Mouse (Mus musculus) limb, embryonic 11.5 days (tissue): Measurements from ENCODE around the gene Copa. TPM values are rescaled to one million over a fixed set of nuclear protein-coding genes. Genes with fewer than 3 reads are reported as not detected.
A peak's percentile ranks its signal among the peaks of the same experiment; 100 is the strongest.

ENCODE experiments used
- ATAC-seq: fragments of 200-750 bp; cut with Nextera tagmentation; 2 replicates; pipeline ENCODE4 v1.8.0; 2017; ENCODE audit warnings: low read depth; ENCODE audit not compliant: insufficient number of reproducible peaks, low FRiP score, low TSS enrichment
- DNase-seq: peaks from one replicate; pipeline ENCODE4 v3.0.0-alpha.2; 2015; ENCODE audit warnings: low spot score
- H3K27ac ChIP-seq: fragments of 300-500 bp; sonication (generic); replicated peaks from 2 replicates; pipeline ENCODE4 v1.5.1; 2014; ENCODE audit warnings: low read depth, mild to moderate bottlenecking, low read length
- H3K27me3 ChIP-seq: fragments of 300-500 bp; sonication (generic); 2 replicates; pipeline ENCODE4 v1.6.1; 2014; ENCODE audit warnings: mild to moderate bottlenecking, low read length, mixed read lengths; ENCODE audit not compliant: control insufficient read depth, insufficient read depth
- H3K36me3 ChIP-seq: fragments of 300-500 bp; sonication (generic); 2 replicates; pipeline ENCODE4 v1.6.1; 2014; ENCODE audit warnings: mild to moderate bottlenecking, low read length, moderate library complexity, mixed read lengths; ENCODE audit not compliant: control insufficient read depth, insufficient read depth
- H3K4me1 ChIP-seq: fragments of 300-500 bp; sonication (generic); 2 replicates; pipeline ENCODE4 v1.6.1; 2014; ENCODE audit warnings: low read length, mixed read lengths; ENCODE audit not compliant: control insufficient read depth, insufficient read depth
- H3K4me2 ChIP-seq: fragments of 300-500 bp; sonication (generic); 2 replicates; pipeline ENCODE4 v1.6.1; 2014; ENCODE audit warnings: low read depth, mild to moderate bottlenecking, moderate library complexity; ENCODE audit not compliant: severe bottlenecking
- H3K4me3 ChIP-seq: fragments of 300-500 bp; sonication (generic); 2 replicates; pipeline ENCODE4 v1.5.1; 2014; ENCODE audit warnings: low read depth, low read length
- H3K9ac ChIP-seq: fragments of 300-500 bp; sonication (generic); 2 replicates; pipeline ENCODE4 v1.6.1; 2014; ENCODE audit warnings: mild to moderate bottlenecking, low read length
- H3K9me3 ChIP-seq: fragments of 300-500 bp; sonication (generic); 2 replicates; pipeline ENCODE4 v1.6.1; 2016; ENCODE audit warnings: low read length; ENCODE audit not compliant: control insufficient read depth
- WGBS: fragments of 180-500 bp; shearing (Covaris S2); extraction: QIAGEN DNeasy Blood & Tissue Kit; methylation state at CpG from one replicate; pipeline ENCODE4 v1.1.7; 2014; 5-methylcytosine and 5-hydroxymethylcytosine counted together
- polyA plus RNA-seq: library from polyadenylated mRNA; unstranded; fragments of >200 nt; fragmentation: Nextera tagmentation; extraction: Ambion mirVana; gene quantifications from 2 replicates; pipeline ENCODE4 v1.2.1, GENCODE M21; 2014

Copa gene
- polyA plus RNA-seq, 1 experiment from 2014 or later = 173 TPM

GRCm38 (mm10) chr1:172099325-172100033, 17.1 kb downstream of the Copa start:
- no peaks in the 10 kb centered on the region for H3K4me1 ChIP-seq

GRCm38 (mm10) chr1:172103619-172104018, 21.3 kb downstream of the Copa start:
- Histone ChIP-seq H3K27me3 (no peaks in the 10 kb centered on the region), H3K9ac (no peak overlapping the region), H3K9me3 (no peaks in the 10 kb centered on the region), H3K36me3 (peaks cover 37% of the 10 kb centered on the region), H3K27ac (no peak overlapping the region), H3K4me2 (no peak overlapping the region), H3K4me3 (no peak overlapping the region), H3K4me1 (no peaks in the 10 kb centered on the region)
- DNase-seq (no peak), ATAC-seq (no peak)
- WGBS = 92% methylated on average over 4 of the region's 4 CpGs

More at GRCm38 (mm10) chr1:172099325-172100033, 17.1 kb downstream of the Copa start:
- ATAC-seq = no peak
- Histone ChIP-seq H3K27ac (no peak overlapping the region), H3K9me3 (no peaks in the 10 kb centered on the region), H3K36me3 (peaks cover 25% of the 10 kb centered on the region), H3K4me2 (no peak overlapping the region), H3K9ac (no peak overlapping the region), H3K27me3 (no peaks in the 10 kb centered on the region), H3K4me3 (no peak overlapping the region)
- 92% methylated on average over 6 of the region's 6 CpGs for WGBS
- no peak for DNase-seq

GRCm38 (mm10) chr1:172105101-172105500, 22.8 kb downstream of the Copa start:
- Histone ChIP-seq H3K27ac (no peak overlapping the region), H3K36me3 (peaks cover 38% of the 10 kb centered on the region), H3K4me1 (no peaks in the 10 kb centered on the region), H3K27me3 (no peaks in the 10 kb centered on the region), H3K4me3 (no peak overlapping the region), H3K9me3 (no peaks in the 10 kb centered on the region), H3K9ac (no peak overlapping the region), H3K4me2 (no peak overlapping the region)
- WGBS = 67% methylated on average over 11 of the region's 11 CpGs
- DNase-seq = no peak
- ATAC-seq = no peak

GRCm38 (mm10) chr1:172107777-172108477, 25.6 kb downstream of the Copa start:
- WGBS = 82% methylated on average over 10 of the region's 10 CpGs
- Histone ChIP-seq H3K4me2 (no peak overlapping the region), H3K36me3 (peaks cover 33% of the 10 kb centered on the region), H3K27ac (no peak overlapping the region), H3K27me3 (no peaks in the 10 kb centered on the region), H3K4me1 (no peaks in the 10 kb centered on the region), H3K9me3 (no peaks in the 10 kb centered on the region), H3K4me3 (no peak overlapping the region), H3K9ac (no peak overlapping the region)
- ATAC-seq (no peak), DNase-seq (no peak)

GRCm38 (mm10) chr1:172116948-172117347, 34.6 kb downstream of the Copa start:
- Histone ChIP-seq H3K4me2 (no peak overlapping the region), H3K36me3 (peaks cover 49% of the 10 kb centered on the region), H3K9me3 (no peaks in the 10 kb centered on the region), H3K4me3 (no peak overlapping the region), H3K27ac (no peak overlapping the region), H3K9ac (no peak overlapping the region), H3K27me3 (no peaks in the 10 kb centered on the region), H3K4me1 (no peaks in the 10 kb centered on the region)
- ATAC-seq (no peak), DNase-seq (no peak)
- WGBS = 94% methylated on average over 5 of the region's 5 CpGs

- no peak overlapping the region for H3K4me2 ChIP-seq
- peaks cover 49% of the 10 kb centered on the region for H3K36me3 ChIP-seq
- H3K9me3 ChIP-seq = no peaks in the 10 kb centered on the region
- H3K4me1 ChIP-seq = no peaks in the 10 kb centered on the region
- H3K27me3 ChIP-seq = no peaks in the 10 kb centered on the region
- 83% methylated on average over 6 of the region's 6 CpGs for WGBS
- ATAC-seq = no peak
- H3K4me3 ChIP-seq = no peak overlapping the region
- no peak for DNase-seq
- H3K27ac ChIP-seq = no peak overlapping the region
- H3K9ac ChIP-seq = no peak overlapping the region
Measured at GRCm38 (mm10) chr1:172119100-172119499, 36.8 kb downstream of the Copa start.

- H3K27ac ChIP-seq = no peak overlapping the region
- no peaks in the 10 kb centered on the region for H3K4me1 ChIP-seq
- H3K27me3 ChIP-seq = no peaks in the 10 kb centered on the region
- WGBS = 57% methylated on average over 3 of the region's 3 CpGs
- DNase-seq = peak; percentile 54
- H3K4me2 ChIP-seq = no peak overlapping the region
- no peak overlapping the region for H3K4me3 ChIP-seq
- H3K9ac ChIP-seq = no peak overlapping the region
- no peaks in the 10 kb centered on the region for H3K9me3 ChIP-seq
- peaks cover 46% of the 10 kb centered on the region for H3K36me3 ChIP-seq
- ATAC-seq = no peak
Measured at GRCm38 (mm10) chr1:172119720-172120119, 37.4 kb downstream of the Copa start.

GRCm38 (mm10) chr1:172122671-172123070, 40.3 kb downstream of the Copa start:
- no peak for ATAC-seq
- H3K4me2 ChIP-seq = no peak overlapping the region
- no peak overlapping the region for H3K9ac ChIP-seq
- H3K4me1 ChIP-seq = peaks cover 3% of the 10 kb centered on the region
- no peaks in the 10 kb centered on the region for H3K9me3 ChIP-seq
- no peak overlapping the region for H3K4me3 ChIP-seq
- no peak for DNase-seq
- H3K36me3 ChIP-seq = peaks cover 29% of the 10 kb centered on the region
- H3K27me3 ChIP-seq = no peaks in the 10 kb centered on the region
- no peak overlapping the region for H3K27ac ChIP-seq
- WGBS = 81% methylated on average over 2 of the region's 2 CpGs
